Mouse (Mus musculus): ENCODE data around the gene Gabrb1.

Gabrb1 gene

GRCm38 (mm10) chr5:71828342-71828741, 170.4 kb downstream of the Gabrb1 start:
- in situ Hi-C loops (cut with MboI, MseI), result no loop called here

DNA sequence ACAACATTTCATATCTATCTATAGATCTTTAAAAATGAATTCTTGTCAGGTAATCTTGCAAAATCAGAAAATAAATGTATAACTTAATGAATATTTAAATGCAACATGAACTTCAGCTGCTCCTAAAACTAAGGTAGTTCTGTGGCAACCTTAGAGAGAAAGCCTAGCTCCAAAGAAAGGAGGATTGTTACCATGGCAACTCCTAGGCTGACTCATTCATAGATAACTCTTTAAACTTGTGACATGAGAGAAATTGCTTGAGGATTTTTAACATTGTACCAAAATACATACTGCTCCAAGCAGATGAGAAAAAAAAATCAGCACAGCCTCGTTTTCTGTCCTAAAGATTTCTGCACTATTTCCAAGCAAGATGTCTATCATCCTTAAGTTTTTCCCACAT, 171.1 kb downstream of the Gabrb1 start:
- in situ Hi-C loops (cut with MboI, MseI), result no loop called here

- in situ Hi-C loops (cut with MboI, MseI), result no loop called here
Measured at GRCm38 (mm10) chr5:71830342-71830741, 172.4 kb downstream of the Gabrb1 start.

DNA sequence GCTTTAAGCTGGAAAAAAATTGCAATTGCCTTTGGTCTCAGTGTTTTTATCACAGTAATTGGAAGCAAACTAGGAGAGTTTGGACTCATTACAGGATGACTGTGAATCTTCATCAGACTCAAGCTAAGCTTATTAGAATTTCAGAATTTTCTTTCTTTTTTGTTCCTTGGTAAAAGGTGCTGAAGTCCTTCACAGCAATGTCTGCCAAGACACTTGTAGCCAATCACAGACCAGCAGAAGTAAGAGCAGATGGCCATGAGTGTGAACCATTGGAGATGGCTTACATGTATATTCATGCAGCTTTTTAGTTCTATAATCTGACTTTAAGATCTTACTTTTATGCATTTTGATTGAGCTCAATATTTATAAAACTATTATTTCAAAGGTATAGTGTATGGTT, 184.3 kb downstream of the Gabrb1 start:
- in situ Hi-C loops (cut with MboI, MseI), result no loop called here

- in situ Hi-C loops (cut with MboI, MseI), result no loop called here
Measured at GRCm38 (mm10) chr5:71898214-71898613, 240.3 kb downstream of the Gabrb1 start.

DNA sequence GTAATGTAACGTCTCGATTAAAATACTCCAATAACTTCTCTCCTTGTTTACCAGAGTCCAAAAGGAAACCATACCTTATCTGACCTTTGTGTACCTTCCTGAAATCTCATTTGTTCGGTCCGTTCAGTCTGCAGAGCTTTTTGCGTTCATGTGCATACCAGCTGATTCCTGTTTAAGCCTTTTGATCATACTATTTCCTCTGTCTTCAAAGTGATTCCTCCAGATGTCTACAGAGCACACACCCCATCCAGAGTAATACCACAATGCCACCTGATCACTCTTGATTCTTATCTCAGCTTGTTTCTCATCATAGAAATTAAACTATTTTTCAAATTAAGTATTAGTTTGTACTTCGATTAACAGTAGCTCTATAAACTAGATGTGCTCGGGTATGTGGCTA, 245.5 kb downstream of the Gabrb1 start:
- in situ Hi-C loops (cut with MboI, MseI), result no loop called here

- in situ Hi-C loops (cut with MboI, MseI), result no loop called here
Measured at GRCm38 (mm10) chr5:71914028-71914427, 256.1 kb downstream of the Gabrb1 start.

DNA sequence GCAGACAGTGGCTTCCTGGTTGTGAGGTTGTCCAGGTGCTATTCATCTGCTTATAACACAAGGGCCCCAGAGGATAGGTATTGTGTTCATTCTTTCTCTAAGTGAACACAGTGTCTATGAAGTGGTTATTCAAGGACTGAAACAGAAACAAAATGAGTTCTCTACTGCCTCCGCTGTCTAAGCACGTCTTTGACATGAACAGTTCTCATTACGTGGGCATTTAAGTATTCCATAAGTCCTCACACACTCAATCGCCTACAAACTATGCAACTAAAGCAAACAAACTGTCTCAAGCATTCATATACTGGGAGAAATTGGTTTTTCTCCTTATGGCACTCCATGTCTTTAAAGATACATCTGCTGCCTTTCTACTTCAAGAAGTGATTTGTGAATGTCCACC, 257.8 kb downstream of the Gabrb1 start:
- in situ Hi-C loops (cut with MboI, MseI), result no loop called here

DNA sequence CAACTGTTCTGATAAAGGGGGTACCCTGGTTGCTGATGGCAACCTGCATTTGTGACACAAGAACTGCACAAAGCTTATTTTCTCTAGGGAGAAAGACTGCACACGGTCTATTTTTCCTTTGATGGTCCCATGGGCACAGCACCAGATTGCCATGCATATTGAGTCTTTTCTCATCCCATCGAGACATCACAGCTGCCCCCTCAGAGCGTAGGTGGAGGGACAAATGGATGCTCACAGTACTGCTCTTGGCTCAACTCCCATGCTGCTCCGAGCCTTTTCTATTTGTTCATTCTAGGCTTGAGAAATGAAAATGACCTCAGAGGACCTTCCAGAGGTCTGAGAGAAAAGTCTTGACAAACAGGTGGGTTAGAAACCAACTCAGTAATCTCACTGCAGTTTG, 259.3 kb downstream of the Gabrb1 start:
- in situ Hi-C loops (cut with MboI, MseI), result no loop called here

GRCm38 (mm10) chr5:71923636-71924035, 265.7 kb downstream of the Gabrb1 start:
- in situ Hi-C loops (cut with MboI, MseI), result no loop called here

GRCm38 (mm10) chr5:71926336-71926735, 268.4 kb downstream of the Gabrb1 start:
- in situ Hi-C loops (cut with MboI, MseI), result no loop called here

GRCm38 (mm10) chr5:71930036-71930435, 272.1 kb downstream of the Gabrb1 start:
- in situ Hi-C loops (cut with MboI, MseI), result no loop called here

GRCm38 (mm10) chr5:71951398-71951797, 293.5 kb downstream of the Gabrb1 start:
- in situ Hi-C loops (cut with MboI, MseI), result loop anchor here (10.0 kb wide), 2 partner anchors 207 to 1937 kb away; no protein-coding TSS in a partner anchor

GRCm38 (mm10) chr5:71955070-71955685, 297.3 kb downstream of the Gabrb1 start:
- in situ Hi-C loops (cut with MboI, MseI), result loop anchor here (5.0 to 10.0 kb wide), 3 partner anchors 52 to 1940 kb away; no protein-coding TSS in a partner anchor

GRCm38 (mm10) chr5:71964876-71965432, 307.0 kb downstream of the Gabrb1 start:
- in situ Hi-C loops (cut with MboI, MseI), result no loop called here

DNA sequence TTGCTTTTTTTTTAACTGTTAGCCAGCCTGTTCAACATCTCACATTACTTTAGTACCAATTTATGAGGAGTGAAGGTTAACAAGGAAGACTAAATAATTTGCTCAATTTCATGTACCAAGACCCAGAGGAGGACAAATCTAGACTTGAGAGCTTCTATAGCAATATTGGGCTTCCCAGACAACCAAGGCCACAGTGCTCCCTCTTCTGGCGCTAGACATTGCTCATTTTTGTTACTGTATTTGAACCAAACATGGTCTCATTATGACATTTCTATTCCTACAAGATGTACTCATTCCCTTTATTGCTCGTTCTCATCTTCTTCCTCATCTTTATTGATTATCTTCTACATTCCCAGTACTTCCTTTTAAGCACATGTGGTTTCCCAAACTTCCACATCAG, 307.6 kb downstream of the Gabrb1 start:
- in situ Hi-C loops (cut with MboI, MseI), result no loop called here

DNA sequence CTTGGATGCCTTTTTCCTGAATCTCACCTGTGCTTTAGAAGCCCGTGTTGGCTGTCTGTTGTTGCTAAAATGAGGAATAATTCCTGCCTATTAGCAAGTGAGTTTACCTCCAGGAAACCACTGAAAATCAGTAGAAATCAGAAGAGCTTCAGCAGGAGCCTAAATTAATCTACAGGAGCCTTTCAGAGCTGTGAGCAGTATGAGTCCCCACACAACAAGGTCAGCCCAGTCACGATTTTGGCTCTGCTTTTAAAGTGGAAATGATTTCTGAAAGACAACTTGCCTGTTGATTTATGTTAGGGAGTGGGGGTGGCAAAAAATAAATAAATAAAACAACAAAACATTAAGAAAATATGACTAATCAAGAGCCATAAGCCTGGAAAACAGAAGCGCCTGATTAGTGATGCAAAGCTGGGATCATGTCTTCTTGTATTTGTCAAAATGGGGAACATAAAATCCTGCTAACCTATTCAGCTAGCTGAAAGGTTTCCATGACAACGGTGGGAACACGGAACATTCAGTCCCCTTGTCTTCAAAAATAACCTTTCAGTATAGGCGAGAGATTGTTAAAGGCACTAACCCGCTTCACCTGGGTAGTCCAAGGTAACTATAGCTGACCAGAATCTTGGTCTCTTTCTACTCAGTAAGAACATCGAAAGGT, 312.4 kb downstream of the Gabrb1 start:
- in situ Hi-C loops (cut with MboI, MseI), result no loop called here

- in situ Hi-C loops (cut with MboI, MseI), result no loop called here
Measured at GRCm38 (mm10) chr5:71972831-71973230, 314.9 kb downstream of the Gabrb1 start.

GRCm38 (mm10) chr5:71976133-71976532, 318.2 kb downstream of the Gabrb1 start:
- in situ Hi-C loops (cut with MboI, MseI), result no loop called here

GRCm38 (mm10) chr5:71976571-71977061, 318.7 kb downstream of the Gabrb1 start:
- in situ Hi-C loops (cut with MboI, MseI), result no loop called here

DNA sequence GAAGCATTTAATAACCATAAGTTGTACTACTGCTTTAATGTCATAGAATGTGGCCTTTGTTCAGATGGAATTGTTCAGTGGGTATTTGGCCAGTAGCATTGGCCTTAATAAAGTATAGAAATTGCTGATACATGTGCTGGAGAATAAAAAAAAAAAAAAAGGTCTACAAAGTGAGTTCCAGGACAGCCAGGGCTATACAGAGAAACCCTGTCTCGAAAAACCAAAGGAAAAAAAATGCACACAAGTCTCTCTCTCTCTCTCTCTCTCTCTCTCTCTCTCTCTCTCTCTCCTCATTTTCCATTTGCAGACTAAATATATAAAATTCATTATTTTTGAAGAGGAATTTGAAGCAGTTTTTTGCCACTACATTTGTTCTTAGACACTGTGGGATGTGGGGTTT, 328.6 kb downstream of the Gabrb1 start:
- in situ Hi-C loops (cut with MboI, MseI), result no loop called here

DNA sequence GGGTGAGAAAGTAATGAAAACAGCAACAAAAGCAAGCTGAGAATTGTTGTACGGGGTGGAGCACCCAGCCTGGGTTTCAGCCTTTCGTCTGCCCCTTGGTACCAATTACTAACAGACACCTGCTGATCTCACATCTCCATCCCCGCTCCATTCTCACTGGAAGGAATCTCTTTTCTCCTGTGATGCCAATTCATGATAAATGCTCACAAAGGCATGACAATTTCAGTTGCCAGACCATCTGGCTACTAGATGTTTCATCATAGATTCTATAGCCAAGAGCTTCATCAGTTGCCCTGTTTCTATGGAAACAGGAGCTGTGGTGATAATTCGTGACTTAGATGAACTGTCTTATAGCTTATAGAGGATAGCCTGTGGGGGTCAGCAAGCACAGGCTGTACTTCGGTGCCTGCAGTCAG, 329.1 kb downstream of the Gabrb1 start:
- in situ Hi-C loops (cut with MboI, MseI), result no loop called here

- in situ Hi-C loops (cut with MboI, MseI), result no loop called here
Measured at GRCm38 (mm10) chr5:71999466-71999865, 341.6 kb downstream of the Gabrb1 start.

Data from T-helper 17 cell (primary cell).